Mouse (Mus musculus) embryonic facial prominence, embryonic 14.5 days (tissue): ENCODE data around the gene Lrfn3. TPM values are rescaled to one million over a fixed set of nuclear protein-coding genes. Genes with fewer than 3 reads are reported as not detected.

ENCODE experiments used
- ATAC-seq: fragments of 200-750 bp; cut with Nextera tagmentation; 2 replicates; pipeline ENCODE4 v1.8.0; 2017; ENCODE audit warnings: low read depth, moderate number of reproducible peaks, moderate TSS enrichment
- DNase-seq: peaks from one replicate; pipeline ENCODE4 v3.0.0-alpha.2; 2015; ENCODE audit warnings: low spot score
- H3K27ac ChIP-seq: fragments of 300-500 bp; sonication (generic); replicated peaks from 2 replicates; pipeline ENCODE4 v1.5.1; 2014; ENCODE audit warnings: low read depth, mild to moderate bottlenecking, low read length, moderate library complexity
- H3K27me3 ChIP-seq: fragments of 300-500 bp; sonication (generic); replicated peaks from 2 replicates; pipeline ENCODE4 v1.6.1; 2014; ENCODE audit warnings: low read length; ENCODE audit not compliant: control insufficient read depth, insufficient read depth
- H3K36me3 ChIP-seq: fragments of 300-500 bp; sonication (generic); 2 replicates; pipeline ENCODE4 v1.6.1; 2014; ENCODE audit warnings: low read length, mixed read lengths; ENCODE audit not compliant: control insufficient read depth, insufficient read depth
- H3K4me1 ChIP-seq: fragments of 300-500 bp; sonication (generic); 2 replicates; pipeline ENCODE4 v1.6.1; 2014; ENCODE audit warnings: antibody characterized with exemption, low read length; ENCODE audit not compliant: control insufficient read depth, insufficient read depth
- H3K4me2 ChIP-seq: fragments of 300-500 bp; sonication (generic); 2 replicates; pipeline ENCODE4 v1.6.1; 2014; ENCODE audit warnings: low read depth, mild to moderate bottlenecking, low read length, moderate library complexity, mixed read lengths
- H3K4me3 ChIP-seq: fragments of 300-500 bp; sonication (generic); 2 replicates; pipeline ENCODE4 v1.5.1; 2014; ENCODE audit warnings: low read depth, mild to moderate bottlenecking, low read length
- H3K9ac ChIP-seq: fragments of 300-500 bp; sonication (generic); 2 replicates; pipeline ENCODE4 v1.6.1; 2014; ENCODE audit warnings: low read depth, mild to moderate bottlenecking, low read length, moderate library complexity, mixed read lengths
- H3K9me3 ChIP-seq: fragments of 300-500 bp; sonication (generic); 2 replicates; pipeline ENCODE4 v1.6.1; 2016; ENCODE audit warnings: low read length; ENCODE audit not compliant: control insufficient read depth
- WGBS: fragments of 180-500 bp; shearing (Covaris S2); extraction: QIAGEN DNeasy Blood & Tissue Kit; methylation state at CpG from one replicate; pipeline ENCODE4 v1.1.7; 2014; 5-methylcytosine and 5-hydroxymethylcytosine counted together
- polyA plus RNA-seq: library from polyadenylated mRNA; unstranded; fragments of >200 nt; fragmentation: Nextera tagmentation; extraction: Ambion mirVana; gene quantifications from 2 replicates; pipeline ENCODE4 v1.2.1, GENCODE M21; 2014

The Lrfn3 gene
- polyA plus RNA-seq, 1 experiment from 2014 or later: 4.2 TPM

DNA sequence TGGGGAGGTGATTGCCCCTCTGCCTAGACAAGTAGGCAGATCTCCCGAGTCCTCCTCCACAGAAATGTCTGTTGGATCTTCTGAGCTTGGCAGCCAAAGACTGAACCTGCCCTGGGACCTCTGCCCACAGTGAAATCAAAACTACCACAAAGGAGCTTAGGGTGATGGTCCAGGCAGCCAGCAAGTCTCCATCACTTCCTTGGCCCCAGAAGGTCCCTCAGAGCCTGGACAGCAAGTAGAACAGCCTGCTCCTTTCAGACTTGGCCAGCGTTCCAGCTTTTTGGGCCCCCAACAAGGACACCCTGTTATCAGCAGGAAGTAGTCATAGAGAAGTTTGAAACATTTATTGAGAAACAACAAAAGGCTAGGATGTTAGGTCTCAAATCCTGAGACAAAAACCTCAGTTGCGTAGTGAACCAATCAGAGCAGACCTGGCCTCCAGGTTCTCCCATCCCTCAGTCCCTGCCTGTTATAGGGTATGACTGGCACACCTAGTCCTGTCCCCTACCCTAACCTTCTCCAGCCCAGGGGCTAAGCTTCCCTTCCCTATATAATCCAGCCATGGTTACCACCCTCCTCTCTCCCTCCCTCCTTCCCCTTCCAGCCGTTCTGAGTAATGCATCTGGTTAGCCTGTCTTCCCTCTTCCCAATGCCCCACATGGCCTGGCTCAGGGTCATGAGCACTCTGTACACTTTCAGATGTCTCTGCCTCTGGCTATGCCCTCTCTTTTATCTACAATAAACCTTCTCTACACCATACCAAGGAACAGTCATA, 30.4 kb upstream of the Lrfn3 start:
- no peaks in the 10 kb centered on the region for H3K4me1 ChIP-seq
- H3K36me3 ChIP-seq: no peaks in the 10 kb centered on the region
- no peaks in the 10 kb centered on the region for H3K27me3 ChIP-seq
- no peak for DNase-seq
- no peak overlapping the region for H3K4me2 ChIP-seq
- 70% methylated on average over 4 of the region's 4 CpGs for WGBS
- H3K27ac ChIP-seq: no peak overlapping the region
- no peak overlapping the region for H3K4me3 ChIP-seq
- no peak for ATAC-seq
- H3K9me3 ChIP-seq: no peaks in the 10 kb centered on the region
- no peak overlapping the region for H3K9ac ChIP-seq

DNA sequence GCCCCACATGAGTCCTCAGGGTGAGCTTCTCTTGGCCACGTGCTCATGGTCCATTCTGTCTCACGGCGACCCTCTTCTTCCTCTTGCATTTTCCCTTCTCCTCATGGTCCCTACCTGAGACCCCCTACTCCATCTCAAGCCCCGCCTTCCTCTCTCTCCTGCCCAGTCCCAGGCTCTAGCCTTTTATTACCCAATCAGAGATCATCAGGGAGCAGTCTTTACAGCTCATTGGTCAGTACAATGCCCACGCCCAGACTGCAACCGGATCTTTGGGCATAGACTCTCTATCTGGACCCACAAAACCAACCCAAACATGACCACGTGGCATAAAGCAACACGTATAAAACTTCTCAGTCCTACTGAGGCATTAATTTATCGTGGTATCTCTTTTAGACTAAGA, 21.5 kb upstream of the Lrfn3 start:
- H3K9ac ChIP-seq: no peak overlapping the region
- no peak overlapping the region for H3K4me2 ChIP-seq
- WGBS: 82% methylated on average over 9 of the region's 9 CpGs
- no peaks in the 10 kb centered on the region for H3K4me1 ChIP-seq
- H3K36me3 ChIP-seq: no peaks in the 10 kb centered on the region
- no peak for DNase-seq
- H3K9me3 ChIP-seq: no peaks in the 10 kb centered on the region
- no peak for ATAC-seq
- no peaks in the 10 kb centered on the region for H3K27me3 ChIP-seq
- H3K4me3 ChIP-seq: no peak overlapping the region
- H3K27ac ChIP-seq: no peak overlapping the region

DNA sequence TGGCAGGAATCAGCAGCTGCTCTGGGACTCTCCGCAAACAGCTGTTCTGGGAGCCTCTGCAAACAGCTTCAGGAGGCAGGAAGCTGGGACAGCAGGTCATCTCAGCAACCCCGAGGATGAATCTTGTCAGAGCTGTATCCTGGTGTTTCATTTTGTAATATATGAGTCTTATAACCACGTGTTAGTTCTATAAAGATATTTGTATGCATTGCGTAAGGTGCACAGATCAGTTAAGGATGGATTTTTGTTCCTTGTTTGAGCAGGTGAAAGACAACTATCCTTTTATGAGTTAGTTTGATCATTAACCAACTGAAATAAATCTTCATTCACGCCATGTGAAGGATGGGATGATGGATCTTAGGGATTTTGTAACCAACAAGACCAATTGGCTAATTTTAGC, 17.5 kb upstream of the Lrfn3 start:
- Histone ChIP-seq H3K27me3 (no peaks in the 10 kb centered on the region), H3K4me1 (no peaks in the 10 kb centered on the region), H3K27ac (no peak overlapping the region), H3K36me3 (no peaks in the 10 kb centered on the region), H3K9ac (no peak overlapping the region), H3K4me3 (no peak overlapping the region), H3K9me3 (no peaks in the 10 kb centered on the region), H3K4me2 (no peak overlapping the region)
- DNase-seq (no peak), ATAC-seq (no peak)
- 65% methylated on average over 5 of the region's 5 CpGs for WGBS

DNA sequence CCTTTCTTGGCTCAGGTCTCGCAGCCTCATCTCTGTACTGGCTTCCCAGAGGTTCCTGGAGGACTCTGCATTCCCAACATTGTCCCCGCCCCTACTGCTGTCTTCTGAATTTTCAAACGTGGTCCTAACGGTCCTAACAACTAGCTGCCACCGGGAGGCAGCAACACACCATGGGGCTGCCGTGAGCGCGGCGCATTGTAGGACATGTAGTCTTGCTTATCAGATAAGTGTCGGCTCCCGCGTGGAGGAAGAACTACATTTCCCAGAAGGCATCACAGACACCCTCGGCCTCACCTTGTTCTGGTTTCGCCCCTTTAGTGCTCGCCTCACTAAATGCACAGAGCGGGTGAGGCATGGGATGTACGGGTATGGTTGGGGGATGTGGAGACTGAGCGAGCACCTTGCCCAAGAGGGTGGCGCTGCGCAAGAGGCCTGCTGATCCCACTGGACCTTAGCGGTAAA, 11.0 kb upstream of the Lrfn3 start:
- no peaks in the 10 kb centered on the region for H3K4me1 ChIP-seq
- H3K27ac ChIP-seq: peak overlapping the region; percentile 52; the same call in 1 of the 2 replicates
- peak overlapping the region; percentile 66 for H3K9ac ChIP-seq
- no peaks in the 10 kb centered on the region for H3K9me3 ChIP-seq
- H3K4me2 ChIP-seq: peak overlapping the region; percentile 66
- no peaks in the 10 kb centered on the region for H3K36me3 ChIP-seq
- WGBS: under 1% methylated on average over 21 of the region's 21 CpGs
- H3K4me3 ChIP-seq: peak overlapping the region; percentile 52
- no peaks in the 10 kb centered on the region for H3K27me3 ChIP-seq
- ATAC-seq (peak; percentile 100), DNase-seq (peak; percentile 99)

DNA sequence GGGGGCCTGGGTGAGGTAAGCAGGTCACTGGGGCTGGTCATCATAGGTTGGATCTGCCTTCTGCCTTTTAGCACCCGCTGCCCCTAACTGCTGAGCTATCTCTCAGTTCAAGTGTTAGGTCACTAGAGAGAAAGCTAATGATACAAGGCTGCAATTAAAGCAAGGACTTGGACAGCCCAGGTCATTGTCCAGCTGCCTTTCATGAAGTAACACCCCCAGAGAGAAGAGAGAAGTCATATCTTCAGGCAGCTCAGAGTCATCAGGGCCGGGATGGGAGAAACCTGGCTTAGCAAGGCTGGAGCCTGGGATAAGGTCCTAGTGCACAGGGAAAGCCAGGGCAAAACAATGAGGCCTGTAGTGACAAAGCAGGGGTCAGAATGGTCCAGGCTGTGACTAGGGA, 4.9 kb upstream of the Lrfn3 start:
- 57% methylated on average over 2 of the region's 2 CpGs for WGBS
- ATAC-seq (no peak), DNase-seq (no peak)
- H3K4me2 ChIP-seq: no peak overlapping the region
- no peak overlapping the region for H3K4me3 ChIP-seq
- H3K27me3 ChIP-seq: peaks cover 8% of the 10 kb centered on the region; the same call in 1 of the 2 replicates
- H3K4me1 ChIP-seq: peaks cover 7% of the 10 kb centered on the region; the same call in 1 of the 2 replicates
- no peaks in the 10 kb centered on the region for H3K36me3 ChIP-seq
- H3K9me3 ChIP-seq: no peaks in the 10 kb centered on the region
- no peak overlapping the region for H3K9ac ChIP-seq
- H3K27ac ChIP-seq: no peak overlapping the region

DNA sequence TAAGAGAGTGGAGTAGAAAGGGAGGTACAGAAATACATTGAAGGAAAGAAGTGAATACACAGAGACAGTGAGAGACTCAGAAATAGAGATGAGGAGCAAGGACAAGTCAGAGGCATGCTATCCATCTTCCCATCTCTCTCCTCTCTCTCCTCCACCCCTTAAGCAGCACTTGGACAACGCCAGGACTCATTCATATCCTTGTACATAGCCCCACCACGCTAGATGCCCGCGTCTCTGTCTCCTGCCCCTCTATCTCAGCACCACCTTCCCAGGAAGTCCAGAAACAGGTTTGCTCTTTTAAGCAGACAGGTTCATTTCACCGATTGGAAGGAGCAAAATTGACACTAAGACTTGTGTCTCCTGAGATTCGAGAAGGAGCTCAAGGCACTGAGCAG, 769 bp upstream of the Lrfn3 start:
- Histone ChIP-seq H3K4me1 (peaks cover 15% of the 10 kb centered on the region; the same call in 1 of the 2 replicates), H3K9me3 (no peaks in the 10 kb centered on the region), H3K27ac (no peak overlapping the region), H3K36me3 (peaks cover 12% of the 10 kb centered on the region; the same call in 1 of the 2 replicates), H3K27me3 (peaks cover 8% of the 10 kb centered on the region; the same call in 1 of the 2 replicates), H3K4me3 (peak overlapping the region; percentile 73), H3K4me2 (peak overlapping the region; percentile 76), H3K9ac (peak overlapping the region; percentile 88)
- ATAC-seq: 0 out of 2 replicates have a peak, but pooled peaks have one; percentile 42
- 50% methylated on average over 6 of the region's 6 CpGs for WGBS
- no peak for DNase-seq

DNA sequence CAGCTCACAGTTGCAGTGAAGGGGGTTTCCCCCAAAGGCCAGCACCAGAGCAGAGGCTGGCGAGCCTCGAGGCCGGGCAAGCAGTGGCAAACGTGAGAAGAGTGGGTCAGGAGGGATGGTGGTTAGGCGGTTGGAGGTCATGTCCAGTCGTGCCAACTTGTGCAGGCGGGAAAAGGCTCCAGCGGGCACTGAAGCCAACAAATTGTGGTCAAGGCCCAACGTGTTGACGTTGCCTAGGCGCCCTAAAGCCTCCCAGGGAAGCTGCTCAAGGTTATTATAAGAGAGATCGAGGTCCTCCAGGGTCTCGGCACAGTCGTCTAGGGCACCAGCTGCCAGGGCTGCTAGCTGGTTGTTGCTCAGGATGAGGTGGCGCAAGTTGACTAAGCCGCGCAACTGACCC, 2.5 kb downstream of the Lrfn3 start:
- 89% methylated on average over 17 of the region's 17 CpGs for WGBS
- no peak overlapping the region for H3K27ac ChIP-seq
- DNase-seq (no peak), ATAC-seq (no peak)
- H3K9ac ChIP-seq: no peak overlapping the region
- no peak overlapping the region for H3K4me2 ChIP-seq
- H3K9me3 ChIP-seq: no peaks in the 10 kb centered on the region
- no peak overlapping the region for H3K4me3 ChIP-seq
- H3K4me1 ChIP-seq: peaks cover 15% of the 10 kb centered on the region; the same call in 1 of the 2 replicates
- peaks cover 8% of the 10 kb centered on the region; the same call in 1 of the 2 replicates for H3K27me3 ChIP-seq
- peaks cover 21% of the 10 kb centered on the region for H3K36me3 ChIP-seq

DNA sequence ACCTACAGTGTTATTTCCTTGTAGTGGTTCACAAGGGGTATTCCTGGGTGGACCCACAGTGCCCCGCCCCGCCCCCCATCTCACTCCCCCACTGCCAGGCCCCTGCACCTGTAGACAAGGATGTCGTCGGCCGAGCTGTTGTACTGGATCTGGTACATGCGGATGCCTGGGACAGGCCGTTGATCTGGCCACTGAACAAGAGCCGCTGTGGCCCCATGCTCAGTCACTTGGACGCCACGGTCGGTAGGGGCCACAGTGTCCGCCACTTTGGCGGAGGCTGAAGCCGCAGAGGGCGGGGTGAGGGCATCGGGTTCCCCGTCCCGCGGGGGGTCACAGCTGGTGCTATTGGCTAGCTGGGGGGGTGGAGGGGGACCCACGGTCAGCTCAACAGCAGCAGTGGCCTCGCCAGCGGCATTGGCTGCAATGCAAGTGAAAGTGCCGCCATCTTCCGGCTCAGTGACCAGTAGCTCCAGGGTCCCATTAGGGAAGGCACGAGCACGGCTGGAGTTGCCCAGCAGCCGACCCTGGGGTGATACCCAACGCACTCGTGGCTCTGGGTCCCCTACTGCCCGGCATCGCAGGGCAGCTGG, 3.2 kb downstream of the Lrfn3 start:
- ATAC-seq (no peak), DNase-seq (no peak)
- whole genome bisulfite sequencing: 79% methylated on average over 25 of the region's 31 CpGs
- peaks cover 21% of the 10 kb centered on the region for H3K36me3 ChIP-seq
- H3K4me3 ChIP-seq: no peak overlapping the region
- H3K9me3 ChIP-seq: no peaks in the 10 kb centered on the region
- H3K27me3 ChIP-seq: peaks cover 4% of the 10 kb centered on the region; the same call in 1 of the 2 replicates
- no peak overlapping the region for H3K9ac ChIP-seq
- H3K4me1 ChIP-seq: peaks cover 15% of the 10 kb centered on the region; the same call in 1 of the 2 replicates
- H3K4me2 ChIP-seq: no peak overlapping the region
- no peak overlapping the region for H3K27ac ChIP-seq
